In the genomic region with DNA sequence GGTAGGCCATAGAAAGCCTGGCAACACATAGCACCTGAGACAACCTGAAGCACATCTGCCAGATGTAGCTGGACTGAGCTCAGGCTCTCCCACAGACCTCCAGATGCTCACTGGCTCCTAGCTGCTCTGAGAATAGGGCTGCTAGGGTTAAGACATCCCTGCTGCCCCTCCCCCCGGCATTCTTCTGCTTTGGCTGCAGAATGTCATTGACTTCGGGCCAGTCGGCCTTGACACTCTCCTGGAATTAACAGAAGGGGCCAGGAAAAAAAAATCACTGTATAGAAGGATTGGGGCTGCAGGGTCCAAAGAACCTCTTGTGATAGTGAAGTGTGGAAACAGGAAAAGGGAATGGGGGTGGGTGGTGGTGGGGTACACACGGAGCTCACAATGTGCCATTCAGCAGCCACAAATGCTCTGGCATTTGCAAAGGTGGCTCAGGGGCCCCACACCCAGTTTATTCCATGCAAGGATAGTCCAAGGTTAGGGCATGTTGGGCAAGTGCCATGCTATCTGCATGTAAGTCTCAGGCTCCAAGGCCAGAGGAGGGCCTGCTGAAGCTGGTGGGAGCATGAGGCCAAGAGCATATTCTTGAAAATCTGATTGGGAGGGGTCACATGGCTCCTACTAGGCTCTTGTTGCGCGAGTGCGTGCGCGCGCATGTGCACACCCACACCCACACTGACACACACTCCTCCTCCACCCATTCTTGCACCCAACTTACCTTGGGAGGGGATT, we compare ENCODE assay signal across 17 mouse cellular contexts. TPM values are rescaled to one million over a fixed set of nuclear protein-coding genes. Genes with fewer than 3 reads are reported as not detected.
DNase-seq lines count a peak whose midpoint lies in the region; ATAC-seq lines count a peak whose summit lies in the region.
"Had no signal": no experiment of that assay in that cellular context is flagged by ENCODE, and none has a peak within 500 bp of the region (broad histone marks: within the 10 kb centered on the region; RNA-seq: fewer than 3 reads in every experiment).

No protein-coding gene starts in this region.

- ATAC-seq in hindbrain, embryonic 11.5 days (ENCODE audit: low FRiP score), result no peak
- ATAC-seq in intestine, embryonic 16.5 days, result no peak
- ATAC-seq: forebrain, postnatal 0 days had no signal

- peaks cover 25% of the 10 kb centered on the region for H3K36me3 ChIP-seq in hindbrain, embryonic 10.5 days
- H3K36me3 ChIP-seq in hindbrain, embryonic 11.5 days (ENCODE audit: control insufficient read depth, insufficient read depth, low read length), result no peaks in the 10 kb centered on the region
- H3K36me3 ChIP-seq in intestine, embryonic 16.5 days (ENCODE audit: control insufficient read depth, insufficient read depth, low read length), result 0 out of 2 replicates have a peak, but pooled peaks cover 2% of the 10 kb centered on the region

- WGBS in hindbrain, embryonic 10.5 days, result 67% methylated on average over 10 of the region's 10 CpGs
- WGBS in hindbrain, embryonic 11.5 days, result 72% methylated on average over 10 of the region's 10 CpGs
- WGBS in intestine, embryonic 16.5 days, result 74% methylated on average over 10 of the region's 10 CpGs

- H3K27ac ChIP-seq in hindbrain, embryonic 10.5 days, result peak overlapping the region; percentile 53; the same call in 1 of the 2 replicates
- H3K27ac ChIP-seq in hindbrain, embryonic 11.5 days (ENCODE audit: low read depth, low read length), result no peak overlapping the region
- no peak overlapping the region for H3K27ac ChIP-seq in intestine, embryonic 16.5 days (ENCODE audit: low read length)
- H3K27ac ChIP-seq: hindbrain, embryonic 12.5 days had no signal

- no peak overlapping the region for H3K4me2 ChIP-seq in hindbrain, embryonic 11.5 days (replicated peaks; ENCODE audit: low read depth, low read length)
- no peak overlapping the region for H3K4me2 ChIP-seq in intestine, embryonic 16.5 days (ENCODE audit: low read depth, low read length)
- H3K4me2 ChIP-seq: hindbrain, embryonic 12.5 days had no signal

- H3K9ac ChIP-seq in hindbrain, embryonic 11.5 days (ENCODE audit: low read depth, low read length), result no peak overlapping the region
- no peak overlapping the region for H3K9ac ChIP-seq in intestine, embryonic 16.5 days (ENCODE audit: low read depth, low read length)
- H3K9ac ChIP-seq: forebrain, postnatal 0 days; hindbrain, embryonic 12.5 days had no signal

- H3K4me3 ChIP-seq in hindbrain, embryonic 10.5 days, result no peak overlapping the region
- H3K4me3 ChIP-seq in hindbrain, embryonic 11.5 days (ENCODE audit: low read depth, low read length), result no peak overlapping the region
- no peak overlapping the region for H3K4me3 ChIP-seq in intestine, embryonic 16.5 days (ENCODE audit: low read length)
- H3K4me3 ChIP-seq: hindbrain, embryonic 12.5 days had no signal

- no peaks in the 10 kb centered on the region for H3K9me3 ChIP-seq in hindbrain, embryonic 10.5 days
- H3K9me3 ChIP-seq in hindbrain, embryonic 11.5 days (ENCODE audit: control insufficient read depth, low read length), result no peaks in the 10 kb centered on the region
- no peaks in the 10 kb centered on the region for H3K9me3 ChIP-seq in intestine, embryonic 16.5 days (ENCODE audit: control insufficient read depth, low read length)
- H3K9me3 ChIP-seq: hindbrain, embryonic 12.5 days had no signal

- H3K27me3 ChIP-seq in hindbrain, embryonic 10.5 days (ENCODE audit: insufficient read depth, poor library complexity, severe bottlenecking), result peaks cover 80% of the 10 kb centered on the region
- 0 out of 2 replicates have a peak, but pooled peaks cover 2% of the 10 kb centered on the region for H3K27me3 ChIP-seq in hindbrain, embryonic 11.5 days (ENCODE audit: control insufficient read depth, insufficient read depth, low read length)
- H3K27me3 ChIP-seq in intestine, embryonic 16.5 days (replicated peaks; ENCODE audit: control insufficient read depth, insufficient read depth, low read length), result no peaks in the 10 kb centered on the region; the same call in 1 of the 2 replicates

- peak; percentile 42 for DNase-seq in embryo, embryonic 10.5 days (ENCODE audit: low spot score)
- no peak for DNase-seq in embryo, embryonic 9.5 days (ENCODE audit: extremely low spot score)
- no peak for DNase-seq in hindbrain, embryonic 10.5 days (ENCODE audit: low spot score)
- DNase-seq in hindbrain, embryonic 11.5 days (ENCODE audit: low spot score), result no peak
- peak; percentile 78 for DNase-seq in ovary, adult 18-20 months (ENCODE audit: low spot score)
- DNase-seq in ovary, postnatal 10 days (ENCODE audit: low spot score), result no peak
- DNase-seq in gastrocnemius, postnatal 14 days, result no peak
- DNase-seq: cerebellum, adult 11 months; forebrain, postnatal 0 days; gastrocnemius, postnatal 25 days; kidney, adult 9 months; layer of hippocampus, adult 9-11 months; liver; right cerebral cortex, postnatal 25 days; thymus, postnatal 14 days had no signal

- intact Hi-C loops in gastrocnemius, postnatal 14 days (cut with DNase I; ENCODE audit: low total_unique reads), result no loop called here

- peaks cover 47% of the 10 kb centered on the region for H3K4me1 ChIP-seq in hindbrain, embryonic 10.5 days (replicated peaks)
- peaks cover 4% of the 10 kb centered on the region for H3K4me1 ChIP-seq in hindbrain, embryonic 11.5 days (replicated peaks; ENCODE audit: control insufficient read depth, insufficient read depth, low read length)
- H3K4me1 ChIP-seq in intestine, embryonic 16.5 days (ENCODE audit: control insufficient read depth, insufficient read depth, low read length), result 0 out of 2 replicates have a peak, but pooled peaks cover 3% of the 10 kb centered on the region

RNA-seq across cellular contexts. Expression of a gene that starts 8.8 kb away (rescaled TPM):
- 188 and 192 TPM in 2 replicates for polyA plus RNA-seq in hindbrain, embryonic 10.5 days (2016; fragmentation: Nextera tagmentation; extraction: Ambion mirVana)
- 194 and 218 TPM in 2 replicates for polyA plus RNA-seq in hindbrain, embryonic 11.5 days (2014; fragmentation: Nextera tagmentation; extraction: Ambion mirVana)
- 10 to 100 TPM; 17.1 to 23.0 TPM for total RNA-seq in gastrocnemius, postnatal 14 days (2021)
- 146 and 162 TPM in 2 replicates for polyA plus RNA-seq in intestine, embryonic 16.5 days (2015; fragmentation: Nextera tagmentation; extraction: Ambion mirVana)

Comparison
In these comparisons a context has a peak if more than half of its experiments do, and no peak if none do; other contexts are left out.
1. DNase-seq: peak in embryo, embryonic 10.5 days (single experiment) and ovary, adult 18-20 months (single experiment); none in embryo, embryonic 9.5 days (single experiment), hindbrain, embryonic 10.5 days (single experiment), hindbrain, embryonic 11.5 days (single experiment), ovary, postnatal 10 days (single experiment) and gastrocnemius, postnatal 14 days (single experiment).